Comparison of ENCODE assay signal across 8 mouse cellular contexts in the genomic region with DNA sequence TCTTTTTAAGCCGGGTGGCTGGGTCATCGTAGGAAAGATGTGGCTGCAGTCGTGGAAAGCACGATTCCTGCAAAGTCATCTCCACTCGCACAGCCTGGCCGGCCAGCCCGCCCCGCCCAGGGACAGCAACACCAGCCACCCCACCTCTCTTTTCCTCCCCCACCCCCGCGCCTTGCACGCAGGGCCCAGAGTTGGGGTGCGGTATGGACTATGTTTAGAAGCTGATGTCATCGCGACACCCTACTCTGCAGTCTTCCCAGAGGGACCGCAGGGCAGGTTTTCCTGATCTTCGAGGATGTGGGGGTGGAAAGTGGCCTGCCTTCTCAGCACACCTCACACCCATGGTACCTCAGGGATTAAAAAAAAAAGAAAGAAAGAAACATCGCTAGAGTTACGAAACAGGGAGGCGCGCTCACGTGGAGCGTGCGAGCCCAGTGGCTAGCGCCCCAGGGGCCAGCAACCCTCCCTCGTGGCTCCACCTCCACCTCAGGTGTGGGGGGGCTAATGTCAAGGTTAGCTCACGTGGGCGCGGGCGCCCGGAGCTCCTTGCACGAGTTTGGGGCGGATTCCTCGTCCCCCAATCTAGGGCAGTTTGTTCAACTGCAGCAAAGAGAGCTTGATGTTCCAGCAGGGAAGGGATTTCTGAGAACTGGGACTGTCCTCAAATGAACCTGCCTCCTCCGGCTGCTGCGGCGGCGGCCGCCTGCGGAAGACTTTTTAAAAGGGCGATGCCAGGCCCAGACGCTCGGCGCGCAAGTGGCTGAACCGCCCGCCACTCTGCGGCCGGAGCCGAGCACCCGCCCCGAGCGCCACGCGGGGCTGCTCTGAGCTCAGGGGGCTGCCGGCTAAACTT. TPM values are rescaled to one million over a fixed set of nuclear protein-coding genes. Genes with fewer than 3 reads are reported as not detected.
DNase-seq lines count a peak whose midpoint lies in the region; ATAC-seq lines count a peak whose summit lies in the region.

No protein-coding gene starts in this region.

- intact Hi-C loops in gastrocnemius, postnatal 36 days (cut with DNase I) = loop anchor here (2.0 kb wide), 1 partner anchor 219 kb away; no protein-coding TSS in a partner anchor
- intact Hi-C loops in left cerebral cortex, postnatal 36 days (cut with DNase I) = loop anchor here (2.0 kb wide), 2 partner anchors 79 to 219 kb away; no protein-coding TSS in a partner anchor

- DNase-seq in adrenal gland, adult 2 months = peak; percentile 93
- peak; percentile 90 for DNase-seq in embryo, embryonic 11 days
- peak; percentile 89 for DNase-seq in gastrocnemius, postnatal 36 days
- peak; percentile 92 to 93 for DNase-seq in left cerebral cortex, postnatal 36 days (ENCODE audit: low spot score in 2 of 2)
- DNase-seq in mesoderm, embryonic 11.5 days (ENCODE audit: low read depth, low spot score) = peak; percentile 84
- peak; percentile 89 for DNase-seq in right cerebral cortex, postnatal 25 days
- DNase-seq in urinary bladder, postnatal 4 days (ENCODE audit: low spot score in 2 of 2) = peak; percentile 82 to 83

- H3K9me3 ChIP-seq in intestine, embryonic 15.5 days = no peaks in the 10 kb centered on the region

- peak; percentile 47 for ATAC-seq in intestine, embryonic 15.5 days

- H3K4me3 ChIP-seq in intestine, embryonic 15.5 days (replicated peaks) = peak overlapping the region; percentile 40

- peaks cover 25% of the 10 kb centered on the region for H3K4me1 ChIP-seq in intestine, embryonic 15.5 days (replicated peaks)

- H3K27ac ChIP-seq in intestine, embryonic 15.5 days = no peak overlapping the region; the same call in 1 of the 2 replicates

- H3K4me2 ChIP-seq in intestine, embryonic 15.5 days (replicated peaks) = peak overlapping the region; percentile 86

- WGBS in intestine, embryonic 15.5 days = under 1% methylated on average over 55 of the region's 55 CpGs

- no peaks in the 10 kb centered on the region; the same call in 1 of the 2 replicates for H3K27me3 ChIP-seq in intestine, embryonic 15.5 days (replicated peaks)

- no peaks in the 10 kb centered on the region for H3K36me3 ChIP-seq in intestine, embryonic 15.5 days

- H3K9ac ChIP-seq in intestine, embryonic 15.5 days = peak overlapping the region; percentile 45

RNA-seq across cellular contexts. Expression of a gene that starts 5.5 kb away (rescaled TPM):
- 10 to 100 TPM; 75.8 to 85.6 TPM for total RNA-seq in adrenal gland, adult 2 months (2021)
- 64.4 and 66.5 TPM in 2 replicates for polyA plus RNA-seq in adrenal gland, adult 2 months (2012; rRNA removed)
- 100 to 1,000 TPM; 115 to 151 TPM for total RNA-seq in gastrocnemius, postnatal 36 days (2021)
- 3.9 and 4.6 TPM in 2 replicates for polyA plus RNA-seq in intestine, embryonic 15.5 days (2015; fragmentation: Nextera tagmentation; extraction: Ambion mirVana)
- 100 to 1,000 TPM; 205 to 209 TPM for total RNA-seq in left cerebral cortex, postnatal 36 days (2021)
